Mouse (Mus musculus) cerebellum, adult 2 months (tissue): ENCODE measurements around the gene 1700049E17Rik1.
"Not testable (repeated sequence)": the region's sequence is repeated elsewhere in the genome, so short reads cannot be mapped to it uniquely, and the experiment has no call there.

ENCODE experiments used
- CTCF ChIP-seq: fragments of 200-500 bp; IDR thresholded peaks from 2 replicates; pipeline ENCODE4 v1.5.1; 2011; ENCODE audit warnings: low read depth, mild to moderate bottlenecking, control low read depth, low read length, moderate library complexity, borderline replicate concordance; ENCODE audit not compliant: insufficient read depth
- POLR2A ChIP-seq: fragments of 200-500 bp; IDR thresholded peaks from 2 replicates; pipeline ENCODE4 v1.6.1; 2011; ENCODE audit warnings: low read length, control low read depth, borderline replicate concordance; ENCODE audit not compliant: insufficient read depth

- not testable (repeated sequence) for TF ChIP-seq CTCF, POLR2A
Observed at GRCm38 (mm10) chr14:41943695-41944094, 18.9 kb downstream of the 1700049E17Rik1 start, which contains the start of gene 1700024B05Rik.
